Mouse (Mus musculus) ES-E14 (cell line): ENCODE measurements around the gene Aco1. TPM values are rescaled to one million over a fixed set of nuclear protein-coding genes. Genes with fewer than 3 reads are reported as not detected.

Source experiments
- DNase-seq: peaks from one replicate; pipeline ENCODE4 v3.0.0-alpha.2; 2013; ENCODE audit warnings: low read depth, low spot score
- H3K27ac ChIP-seq: 2 replicates; pipeline ENCODE4 v1.5.1; 2012; ENCODE audit warnings: low read depth, mild to moderate bottlenecking, low read length, moderate library complexity, mixed read lengths; ENCODE audit not compliant: poor library complexity, insufficient read depth, severe bottlenecking
- H3K36me3 ChIP-seq: 2 replicates; pipeline ENCODE4 v1.6.1; 2012; ENCODE audit warnings: mild to moderate bottlenecking, low read length, moderate library complexity, mixed read lengths; ENCODE audit not compliant: control insufficient read depth, poor library complexity, insufficient read depth, severe bottlenecking
- H3K4me1 ChIP-seq, 2 experiments: fragments of 150-350 bp in 1 of 2; sonication (generic) in 1 of 2; 2 replicates each; pipeline ENCODE4 v1.6.1; 2012; ENCODE audit warnings: low read length in 2 of 2, mild to moderate bottlenecking in 1 of 2, mixed read lengths in 1 of 2; ENCODE audit not compliant: control insufficient read depth in 2 of 2, insufficient read depth in 2 of 2, poor library complexity in 1 of 2
- H3K4me3 ChIP-seq, 2 experiments: fragments of 150-350 bp in 1 of 2; sonication (generic) in 1 of 2; 2 replicates each; pipeline ENCODE4 v1.5.1; 2012; ENCODE audit warnings: low read length in 2 of 2, low read depth in 1 of 2, mild to moderate bottlenecking in 1 of 2, mixed read lengths in 1 of 2; ENCODE audit not compliant: insufficient read depth in 1 of 2, poor library complexity in 1 of 2, severe bottlenecking in 1 of 2
- H3K9ac ChIP-seq: 2 replicates; pipeline ENCODE4 v1.6.1; 2012; ENCODE audit warnings: low read depth, mild to moderate bottlenecking, low read length, mixed read lengths; ENCODE audit not compliant: poor library complexity, insufficient read depth, severe bottlenecking
- H3K9me3 ChIP-seq: fragments of 150-350 bp; sonication (generic); 2 replicates; pipeline ENCODE4 v1.6.1; 2012; ENCODE audit warnings: low read depth, mild to moderate bottlenecking, low read length; ENCODE audit not compliant: control insufficient read depth, insufficient read depth
- CHD2 ChIP-seq: IDR thresholded peaks from 2 replicates; pipeline ENCODE4 v1.6.1; 2014; ENCODE audit warnings: mild to moderate bottlenecking, low read depth, low read length, inconsistent platforms
- HCFC1 ChIP-seq: IDR thresholded peaks from 2 replicates; pipeline ENCODE4 v1.6.1; 2012; ENCODE audit warnings: low read length, inconsistent platforms, borderline replicate concordance; ENCODE audit not compliant: insufficient read depth
- MAFK ChIP-seq: IDR thresholded peaks from 2 replicates; pipeline ENCODE4 v1.6.1; 2014; ENCODE audit warnings: mild to moderate bottlenecking, low read depth, low read length, inconsistent platforms; ENCODE audit not compliant: insufficient read depth
- ZC3H11A ChIP-seq: IDR thresholded peaks from 2 replicates; pipeline ENCODE4 v1.6.1; 2012; ENCODE audit warnings: low read depth, mild to moderate bottlenecking, inconsistent platforms, low read length, borderline replicate concordance
- ZNF384 ChIP-seq: IDR thresholded peaks from 2 replicates; pipeline ENCODE4 v1.6.1; 2012; ENCODE audit warnings: low read depth, low read length, inconsistent platforms
- in situ Hi-C, 2 experiments: fragments of 600-800 bp; cut with MboI; formaldehyde crosslinking; loops; one replicate each; pipeline ENCODE4 v1.15.1; 2025; ENCODE audit warnings: low sequenced_read_pairs in 2 of 2, inconsistent platforms in 1 of 2; ENCODE audit not compliant: unreplicated experiment in 2 of 2
- total RNA-seq: library from RNA; depleted of rRNA; stranded (reverse); fragments of 300-350 nt; gene quantifications from 2 replicates; pipeline ENCODE4 v1.2.3, GENCODE M21; 2012

Aco1 gene
- total RNA-seq, 1 experiment: 29.0 TPM

DNA sequence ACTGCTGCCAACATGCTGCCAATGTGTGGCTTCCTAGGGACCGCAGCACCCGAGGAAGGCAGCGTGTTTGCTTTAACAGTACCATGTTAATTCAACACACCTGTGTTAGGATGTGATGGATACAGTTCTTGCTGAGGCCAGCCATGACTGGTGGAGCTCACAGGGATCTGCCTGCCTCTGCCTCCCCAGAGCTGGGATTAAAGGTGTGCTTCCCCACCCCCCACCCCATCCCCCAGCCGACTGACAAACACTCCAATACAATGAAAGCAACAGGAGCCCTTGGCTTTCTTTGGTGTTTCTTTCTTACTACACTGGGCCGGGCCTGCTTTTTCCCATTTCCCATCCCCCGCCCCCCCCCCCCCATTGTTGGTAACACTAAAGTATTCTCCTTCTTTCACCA is 91.4 kb downstream of the Aco1 start:
- TF ChIP-seq CHD2: no peak
- TF ChIP-seq ZNF384: no peak
- TF ChIP-seq HCFC1: no peak
- no peak for TF ChIP-seq ZC3H11A
- no peak for TF ChIP-seq MAFK
- Histone ChIP-seq H3K9ac (no peak overlapping the region), H3K36me3 (no peaks in the 10 kb centered on the region; the same call in 1 of the 2 replicates), H3K27ac (0 out of 2 replicates have a peak overlapping the region, but pooled peaks have one; percentile 14), H3K4me3 (no peak overlapping the region), H3K9me3 (no peaks in the 10 kb centered on the region), H3K4me1 (peaks cover 4 to 17% of the 10 kb centered on the region in 2 experiments)
- in situ Hi-C loops: no loop called here
- DNase-seq: no peak

DNA sequence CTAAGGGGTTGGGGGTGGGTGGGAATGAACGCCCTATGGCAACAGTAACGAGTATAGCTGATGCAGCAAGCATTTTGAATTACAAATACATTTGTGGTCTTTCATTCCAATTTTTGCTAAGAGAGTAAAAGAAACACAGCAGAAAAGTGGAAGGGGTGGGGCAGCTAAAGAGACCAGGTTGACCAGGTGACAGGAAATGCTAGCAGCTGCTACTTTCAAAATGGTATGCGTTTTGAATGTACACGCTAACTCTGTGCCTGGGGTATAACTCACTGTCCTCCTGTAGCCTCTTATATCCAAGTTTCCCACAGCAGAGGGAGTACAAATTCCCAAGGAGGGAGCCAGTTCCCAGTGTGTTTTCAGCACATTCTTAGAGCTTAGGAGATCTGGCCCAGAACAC is 93.9 kb downstream of the Aco1 start:
- no peaks in the 10 kb centered on the region for H3K9me3 ChIP-seq
- no peaks in the 10 kb centered on the region for H3K36me3 ChIP-seq
- peaks cover 6 to 21% of the 10 kb centered on the region in 2 experiments for H3K4me1 ChIP-seq
- TF ChIP-seq MAFK: no peak
- DNase-seq: no peak
- no peak overlapping the region for H3K9ac ChIP-seq
- in situ Hi-C loops: no loop called here
- H3K27ac ChIP-seq: no peak overlapping the region
- no peak overlapping the region for H3K4me3 ChIP-seq

DNA sequence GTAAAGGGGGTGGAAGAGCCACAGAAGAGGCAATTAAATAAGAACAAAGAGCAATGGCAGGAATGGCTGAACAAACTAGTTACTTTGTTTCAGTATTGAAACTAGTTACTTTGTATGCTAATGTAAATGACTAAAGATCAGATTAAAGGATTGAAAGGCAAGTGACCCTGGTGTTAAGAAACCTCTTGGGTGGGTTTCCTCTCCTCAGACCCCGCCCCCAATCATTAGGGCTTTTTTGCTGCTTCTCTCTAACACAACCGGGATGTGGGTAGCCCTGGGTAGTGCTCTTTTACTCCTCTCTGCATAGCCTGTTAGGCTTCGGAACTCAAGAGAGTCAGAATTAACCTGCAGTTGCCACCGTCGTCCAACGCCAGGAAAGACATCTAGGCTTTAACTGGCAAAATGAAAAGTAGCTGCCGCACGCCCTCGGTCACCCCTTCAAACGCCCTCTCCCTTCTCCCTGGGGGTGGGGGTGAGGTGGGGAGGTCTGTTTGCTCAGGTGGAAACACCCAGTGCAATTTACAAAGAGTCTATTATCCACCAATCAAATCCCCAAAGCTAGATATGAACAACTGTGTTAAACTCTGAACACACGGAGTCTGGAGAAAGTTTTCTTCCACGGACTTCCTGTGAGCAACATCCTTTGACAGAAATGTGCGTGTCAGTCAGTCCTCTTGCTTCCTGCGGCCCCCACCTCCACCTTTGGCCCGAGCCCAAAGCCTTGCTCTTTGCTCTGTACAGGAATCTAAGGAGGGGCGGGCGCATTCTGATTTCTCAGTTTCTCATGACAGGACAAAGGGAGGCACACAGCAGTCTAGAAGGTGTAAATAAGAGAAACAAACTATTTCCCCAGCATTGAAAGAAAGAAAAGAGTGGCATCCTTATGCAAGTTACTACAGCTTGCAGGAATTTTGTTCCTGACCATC is 95.9 kb downstream of the Aco1 start:
- in situ Hi-C loops: no loop called here
- DNase-seq: peak; percentile 70
- TF ChIP-seq CHD2: no peak
- TF ChIP-seq ZNF384: no peak
- TF ChIP-seq HCFC1: no peak
- TF ChIP-seq MAFK: no peak
- no peak for TF ChIP-seq ZC3H11A
- H3K36me3 ChIP-seq: no peaks in the 10 kb centered on the region
- peak overlapping the region; percentile 52 to 57 for H3K4me3 ChIP-seq
- H3K9ac ChIP-seq: no peak overlapping the region
- H3K4me1 ChIP-seq: peaks cover 6 to 25% of the 10 kb centered on the region in 2 experiments
- no peaks in the 10 kb centered on the region for H3K9me3 ChIP-seq
- peak overlapping the region; percentile 69 for H3K27ac ChIP-seq

DNA sequence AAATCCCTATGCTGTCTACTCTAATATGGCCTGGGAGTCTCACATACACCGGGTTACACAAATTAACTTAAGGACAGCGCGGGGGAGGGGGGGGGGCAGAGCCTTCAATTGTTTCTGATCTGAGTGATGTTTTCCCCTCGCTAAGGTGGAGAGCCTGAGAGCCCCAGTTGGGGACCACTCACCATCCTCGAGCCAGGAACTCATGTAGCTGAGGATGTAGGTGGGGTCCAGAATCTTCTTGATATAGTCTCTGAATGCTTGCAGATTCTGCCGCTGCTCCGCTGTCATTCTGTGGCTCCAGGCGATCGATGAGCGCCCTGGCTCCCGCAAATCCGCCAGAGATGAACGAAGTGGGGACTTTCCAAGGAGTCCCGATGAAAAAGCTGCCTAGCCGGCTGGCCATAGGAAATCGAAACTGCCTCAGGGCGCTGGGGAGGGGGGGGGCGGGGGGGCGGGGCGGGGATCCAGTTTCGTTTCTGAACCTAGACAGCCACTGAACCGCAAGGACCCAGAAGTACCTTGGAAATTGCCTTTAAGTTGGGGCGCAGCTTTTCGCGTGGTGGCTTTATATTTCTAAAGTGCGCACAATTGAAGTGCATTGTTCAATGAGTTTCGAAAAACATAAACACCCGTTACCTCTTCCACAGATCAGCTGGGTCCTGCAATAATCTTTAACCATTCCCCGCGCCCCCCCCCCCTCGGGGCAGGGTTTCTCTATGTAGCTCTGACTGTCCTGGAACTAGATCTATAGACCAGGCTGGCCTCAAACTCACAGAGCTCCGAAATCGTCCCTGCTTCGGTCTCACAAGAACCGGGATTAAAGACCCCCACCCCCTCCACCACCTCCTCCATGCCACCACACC is 96.8 kb downstream of the Aco1 start, which contains the start of gene Ddx58:
Ddx58 (minus strand) TSS at position 420 of the 863 bp plus-strand sequence.
- peak within 1 kb of the TSS; percentile 69 for H3K27ac ChIP-seq
- TF ChIP-seq CHD2 (no peak), ZNF384 (no peak), MAFK (no peak), ZC3H11A (no peak), HCFC1 (no peak)
- peak within 1 kb of the TSS; percentile 52 to 57 for H3K4me3 ChIP-seq
- peaks cover 5 to 25% of the 10 kb centered on the region in 2 experiments for H3K4me1 ChIP-seq
- H3K9me3 ChIP-seq: no peaks in the 10 kb centered on the region
- H3K36me3 ChIP-seq: no peaks in the 10 kb centered on the region
- peak within 1 kb of the TSS; percentile 40; the same call in 1 of the 2 replicates for H3K9ac ChIP-seq
- no peak for DNase-seq
- in situ Hi-C loops: no loop called here
